Mouse (Mus musculus): ENCODE measurements at regions not wholly inside any gene's neighbourhood (a gene's known extent, or its start where the extent isn't known, plus 50 kb on each side); places are given as distances from the start of the nearest gene placed in this dataset.

GRCm38 (mm10) chr10:112801560-112801959, 127.2 kb downstream of the Atxn7l3b start:
- ATAC-seq (ENCODE audit: low FRiP score, low TSS enrichment), result 0 out of 2 replicates have a peak, but pooled peaks have one; percentile 55
- Histone ChIP-seq H3K27me3 (ENCODE audit: control insufficient read depth, insufficient read depth, low read length) (0 out of 2 replicates have a peak, but pooled peaks cover 4% of the 10 kb centered on the region), H3K9ac (ENCODE audit: low read depth, low read length) (no peak overlapping the region), H3K9me3 (ENCODE audit: control insufficient read depth, low read length) (no peaks in the 10 kb centered on the region), H3K4me3 (ENCODE audit: low read length) (no peak overlapping the region), H3K4me2 (replicated peaks; ENCODE audit: low read depth, low read length) (no peak overlapping the region), H3K27ac (ENCODE audit: low read depth, low read length) (no peak overlapping the region), H3K36me3 (ENCODE audit: control insufficient read depth, insufficient read depth, low read length) (no peaks in the 10 kb centered on the region), H3K4me1 (ENCODE audit: control insufficient read depth, insufficient read depth, low read length) (no peaks in the 10 kb centered on the region)
- WGBS, result 7% methylated on average over 5 of the region's 5 CpGs

GRCm38 (mm10) chr10:112798603-112799002, 130.2 kb downstream of the Atxn7l3b start:
- H3K4me1 ChIP-seq (ENCODE audit: control insufficient read depth, insufficient read depth, low read length), result no peaks in the 10 kb centered on the region
- no peak overlapping the region for H3K4me2 ChIP-seq (replicated peaks; ENCODE audit: low read depth, low read length)
- no peak for ATAC-seq (ENCODE audit: low FRiP score, low TSS enrichment)
- no peaks in the 10 kb centered on the region for H3K36me3 ChIP-seq (ENCODE audit: control insufficient read depth, insufficient read depth, low read length)
- no peak overlapping the region for H3K4me3 ChIP-seq (ENCODE audit: low read length)
- no peaks in the 10 kb centered on the region for H3K9me3 ChIP-seq (ENCODE audit: control insufficient read depth, low read length)
- no peak overlapping the region for H3K27ac ChIP-seq (ENCODE audit: low read depth, low read length)
- no peak overlapping the region for H3K9ac ChIP-seq (ENCODE audit: low read depth, low read length)
- 76% methylated on average over 7 of the region's 7 CpGs for WGBS
- H3K27me3 ChIP-seq (ENCODE audit: control insufficient read depth, insufficient read depth, low read length), result 0 out of 2 replicates have a peak, but pooled peaks cover 4% of the 10 kb centered on the region

GRCm38 (mm10) chr10:112798090-112798489, 130.7 kb downstream of the Atxn7l3b start:
- no peaks in the 10 kb centered on the region for H3K36me3 ChIP-seq (ENCODE audit: control insufficient read depth, insufficient read depth, low read length)
- H3K27me3 ChIP-seq (ENCODE audit: control insufficient read depth, insufficient read depth, low read length), result 0 out of 2 replicates have a peak, but pooled peaks cover 3% of the 10 kb centered on the region
- no peak overlapping the region for H3K4me3 ChIP-seq (ENCODE audit: low read length)
- no peaks in the 10 kb centered on the region for H3K4me1 ChIP-seq (ENCODE audit: control insufficient read depth, insufficient read depth, low read length)
- ATAC-seq (ENCODE audit: low FRiP score, low TSS enrichment), result no peak
- H3K9ac ChIP-seq (ENCODE audit: low read depth, low read length), result no peak overlapping the region
- 25% methylated on average over 4 of the region's 4 CpGs for WGBS
- no peaks in the 10 kb centered on the region for H3K9me3 ChIP-seq (ENCODE audit: control insufficient read depth, low read length)
- no peak overlapping the region for H3K27ac ChIP-seq (ENCODE audit: low read depth, low read length)
- no peak overlapping the region for H3K4me2 ChIP-seq (replicated peaks; ENCODE audit: low read depth, low read length)

- Histone ChIP-seq H3K9ac (ENCODE audit: low read depth, low read length) (no peak overlapping the region), H3K4me2 (replicated peaks; ENCODE audit: low read depth, low read length) (no peak overlapping the region), H3K27me3 (ENCODE audit: control insufficient read depth, insufficient read depth, low read length) (no peaks in the 10 kb centered on the region), H3K27ac (ENCODE audit: low read depth, low read length) (no peak overlapping the region), H3K4me3 (ENCODE audit: low read length) (no peak overlapping the region), H3K36me3 (ENCODE audit: control insufficient read depth, insufficient read depth, low read length) (no peaks in the 10 kb centered on the region), H3K4me1 (ENCODE audit: control insufficient read depth, insufficient read depth, low read length) (no peaks in the 10 kb centered on the region), H3K9me3 (ENCODE audit: control insufficient read depth, low read length) (no peaks in the 10 kb centered on the region)
- WGBS, result 2% methylated on average over 1 of the region's 1 CpGs
- ATAC-seq (ENCODE audit: low FRiP score, low TSS enrichment), result no peak
Observed at GRCm38 (mm10) chr10:112795938-112796337, 132.9 kb downstream of the Atxn7l3b start.

GRCm38 (mm10) chr10:112795473-112795872, 133.3 kb downstream of the Atxn7l3b start:
- H3K4me3 ChIP-seq (ENCODE audit: low read length), result no peak overlapping the region

GRCm38 (mm10) chr10:112788236-112788635, 140.6 kb downstream of the Atxn7l3b start:
- WGBS, result 77% methylated on average over 3 of the region's 3 CpGs
- no peak for ATAC-seq (ENCODE audit: low FRiP score, low TSS enrichment)
- Histone ChIP-seq H3K36me3 (ENCODE audit: control insufficient read depth, insufficient read depth, low read length) (no peaks in the 10 kb centered on the region), H3K9ac (ENCODE audit: low read depth, low read length) (no peak overlapping the region), H3K4me1 (ENCODE audit: control insufficient read depth, insufficient read depth, low read length) (no peaks in the 10 kb centered on the region), H3K27me3 (ENCODE audit: control insufficient read depth, insufficient read depth, low read length) (no peaks in the 10 kb centered on the region), H3K4me2 (replicated peaks; ENCODE audit: low read depth, low read length) (no peak overlapping the region), H3K27ac (ENCODE audit: low read depth, low read length) (no peak overlapping the region), H3K9me3 (ENCODE audit: control insufficient read depth, low read length) (no peaks in the 10 kb centered on the region), H3K4me3 (ENCODE audit: low read length) (no peak overlapping the region)

More at GRCm38 (mm10) chr10:112795473-112795872, 133.3 kb downstream of the Atxn7l3b start:
- Histone ChIP-seq H3K27ac (ENCODE audit: low read depth, low read length) (no peak overlapping the region), H3K36me3 (ENCODE audit: control insufficient read depth, insufficient read depth, low read length) (no peaks in the 10 kb centered on the region), H3K9ac (ENCODE audit: low read depth, low read length) (no peak overlapping the region), H3K4me1 (ENCODE audit: control insufficient read depth, insufficient read depth, low read length) (no peaks in the 10 kb centered on the region), H3K4me2 (replicated peaks; ENCODE audit: low read depth, low read length) (no peak overlapping the region), H3K9me3 (ENCODE audit: control insufficient read depth, low read length) (no peaks in the 10 kb centered on the region), H3K27me3 (ENCODE audit: control insufficient read depth, insufficient read depth, low read length) (no peaks in the 10 kb centered on the region)
- no peak for ATAC-seq (ENCODE audit: low FRiP score, low TSS enrichment)
- 85% methylated on average over 1 of the region's 1 CpGs for WGBS

GRCm38 (mm10) chr10:112774262-112774661, 154.5 kb downstream of the Atxn7l3b start:
- no peak overlapping the region for H3K27ac ChIP-seq (ENCODE audit: low read depth, low read length)
- no peak overlapping the region for H3K4me2 ChIP-seq (replicated peaks; ENCODE audit: low read depth, low read length)
- no peak overlapping the region for H3K4me3 ChIP-seq (ENCODE audit: low read length)
- ATAC-seq (ENCODE audit: low FRiP score, low TSS enrichment), result no peak
- H3K36me3 ChIP-seq (ENCODE audit: control insufficient read depth, insufficient read depth, low read length), result no peaks in the 10 kb centered on the region
- WGBS, result 93% methylated on average over 10 of the region's 10 CpGs
- no peaks in the 10 kb centered on the region for H3K9me3 ChIP-seq (ENCODE audit: control insufficient read depth, low read length)
- H3K9ac ChIP-seq (ENCODE audit: low read depth, low read length), result no peak overlapping the region
- H3K27me3 ChIP-seq (ENCODE audit: control insufficient read depth, insufficient read depth, low read length), result no peaks in the 10 kb centered on the region
- no peaks in the 10 kb centered on the region for H3K4me1 ChIP-seq (ENCODE audit: control insufficient read depth, insufficient read depth, low read length)

- WGBS, result 68% methylated on average over 1 of the region's 1 CpGs
- peak; percentile 64; the same call in 1 of the 2 replicates for ATAC-seq (ENCODE audit: low FRiP score, low TSS enrichment)
Observed at GRCm38 (mm10) chr10:112746683-112747082, 182.1 kb downstream of the Atxn7l3b start.

GRCm38 (mm10) chr10:112743527-112743926, 185.3 kb downstream of the Atxn7l3b start:
- Histone ChIP-seq H3K36me3 (ENCODE audit: control insufficient read depth, insufficient read depth, low read length) (no peaks in the 10 kb centered on the region), H3K27ac (ENCODE audit: low read depth, low read length) (no peak overlapping the region), H3K27me3 (ENCODE audit: control insufficient read depth, insufficient read depth, low read length) (no peaks in the 10 kb centered on the region), H3K4me2 (replicated peaks; ENCODE audit: low read depth, low read length) (no peak overlapping the region), H3K4me1 (ENCODE audit: control insufficient read depth, insufficient read depth, low read length) (no peaks in the 10 kb centered on the region), H3K9me3 (ENCODE audit: control insufficient read depth, low read length) (no peaks in the 10 kb centered on the region), H3K9ac (ENCODE audit: low read depth, low read length) (no peak overlapping the region), H3K4me3 (ENCODE audit: low read length) (no peak overlapping the region)
- 86% methylated on average over 2 of the region's 2 CpGs for WGBS
- no peak for ATAC-seq (ENCODE audit: low FRiP score, low TSS enrichment)

More at GRCm38 (mm10) chr10:112746683-112747082, 182.1 kb downstream of the Atxn7l3b start:
- H3K4me1 ChIP-seq (ENCODE audit: control insufficient read depth, insufficient read depth, low read length), result no peaks in the 10 kb centered on the region
- H3K9ac ChIP-seq (ENCODE audit: low read depth, low read length), result no peak overlapping the region
- H3K4me3 ChIP-seq (ENCODE audit: low read length), result no peak overlapping the region
- H3K27ac ChIP-seq (ENCODE audit: low read depth, low read length), result no peak overlapping the region
- H3K9me3 ChIP-seq (ENCODE audit: control insufficient read depth, low read length), result no peaks in the 10 kb centered on the region
- H3K4me2 ChIP-seq (replicated peaks; ENCODE audit: low read depth, low read length), result no peak overlapping the region
- no peaks in the 10 kb centered on the region for H3K27me3 ChIP-seq (ENCODE audit: control insufficient read depth, insufficient read depth, low read length)
- H3K36me3 ChIP-seq (ENCODE audit: control insufficient read depth, insufficient read depth, low read length), result no peaks in the 10 kb centered on the region

All from kidney, embryonic 14.5 days (tissue).